Mouse (Mus musculus) midbrain, embryonic 15.5 days (tissue): ENCODE measurements around the gene Mypop. TPM values are rescaled to one million over a fixed set of nuclear protein-coding genes. Genes with fewer than 3 reads are reported as not detected.
A peak's percentile ranks its signal among the peaks of the same experiment; 100 is the strongest.

Experiments used
- ATAC-seq: fragments of 200-750 bp; cut with Nextera tagmentation; replicated peaks from 2 replicates; pipeline ENCODE4 v1.8.0; 2017; ENCODE audit warnings: moderate TSS enrichment
- H3K27ac ChIP-seq: fragments of 300-500 bp; sonication (generic); 2 replicates; pipeline ENCODE4 v1.5.1; 2015; ENCODE audit warnings: mild to moderate bottlenecking, inconsistent platforms
- H3K27me3 ChIP-seq: fragments of 300-500 bp; sonication (generic); replicated peaks from 2 replicates; pipeline ENCODE4 v1.6.1; 2015; ENCODE audit warnings: inconsistent platforms
- H3K36me3 ChIP-seq: fragments of 300-500 bp; sonication (generic); replicated peaks from 2 replicates; pipeline ENCODE4 v1.6.1; 2015; ENCODE audit warnings: inconsistent platforms
- H3K4me1 ChIP-seq: fragments of 300-500 bp; sonication (generic); 2 replicates; pipeline ENCODE4 v1.6.1; 2015; ENCODE audit warnings: inconsistent platforms
- H3K4me2 ChIP-seq: fragments of 300-500 bp; sonication (generic); 2 replicates; pipeline ENCODE4 v1.6.1; 2015; ENCODE audit warnings: inconsistent platforms, mild to moderate bottlenecking, moderate library complexity
- H3K4me3 ChIP-seq: fragments of 300-500 bp; sonication (generic); 2 replicates; pipeline ENCODE4 v1.5.1; 2015; ENCODE audit warnings: mild to moderate bottlenecking, inconsistent platforms
- H3K9ac ChIP-seq: fragments of 300-500 bp; sonication (generic); 2 replicates; pipeline ENCODE4 v1.6.1; 2015; ENCODE audit warnings: mild to moderate bottlenecking, inconsistent platforms
- H3K9me3 ChIP-seq: fragments of 300-500 bp; sonication (generic); 2 replicates; pipeline ENCODE4 v1.6.1; 2016; ENCODE audit warnings: inconsistent platforms
- WGBS: fragments of 180-500 bp; shearing (Covaris S2); methylation state at CpG from one replicate; pipeline ENCODE4 v1.1.7; 2015; ENCODE audit warnings: mixed read lengths; 5-methylcytosine and 5-hydroxymethylcytosine counted together
- polyA plus RNA-seq: library from polyadenylated mRNA; unstranded; fragments of >200 nt; fragmentation: Nextera tagmentation; extraction: Ambion mirVana; gene quantifications from 2 replicates; pipeline ENCODE4 v1.2.1, GENCODE M21; 2015

Gene Mypop
- polyA plus RNA-seq = 5.8 and 6.2 TPM in 2 replicates

DNA sequence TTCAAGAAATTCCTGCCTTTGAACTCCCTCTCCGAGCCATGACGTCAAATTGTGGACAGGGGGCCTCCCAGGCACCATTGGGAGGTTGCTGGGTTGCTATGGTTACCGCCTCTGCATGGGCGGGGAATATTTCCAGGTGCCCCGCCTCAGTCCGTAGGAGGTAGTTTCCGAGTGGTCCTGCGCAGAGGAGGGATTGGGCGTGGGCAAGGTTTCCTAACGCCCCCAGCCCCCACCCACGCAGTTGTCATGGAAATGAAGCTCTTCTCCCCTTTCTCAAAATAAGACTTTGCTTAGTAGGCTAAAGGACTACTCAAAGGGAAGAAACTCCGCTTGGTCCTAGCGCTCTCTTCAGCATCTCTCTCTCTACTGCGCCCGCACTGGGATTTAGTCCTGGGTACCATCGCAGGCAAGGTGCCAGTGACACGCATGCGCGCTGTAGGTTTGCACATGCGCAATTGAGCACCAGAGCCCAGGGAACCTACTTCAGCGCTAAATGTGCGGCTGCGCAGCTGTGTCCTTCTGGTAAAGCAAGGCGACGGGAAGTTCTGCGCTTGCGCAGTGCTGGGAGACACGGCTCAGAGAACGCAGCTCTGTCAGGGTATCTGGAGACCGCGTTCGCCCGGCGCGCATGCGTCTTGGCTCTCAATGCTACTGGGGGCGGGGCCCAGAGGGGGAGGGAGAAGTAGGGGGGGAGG lies at the start of gene Mypop:
Gene Mypop, plus strand, starts transcription at position 645 of the 695 bp plus-strand sequence.
- H3K4me3 ChIP-seq = peak within 1 kb of the TSS; percentile 61

DNA sequence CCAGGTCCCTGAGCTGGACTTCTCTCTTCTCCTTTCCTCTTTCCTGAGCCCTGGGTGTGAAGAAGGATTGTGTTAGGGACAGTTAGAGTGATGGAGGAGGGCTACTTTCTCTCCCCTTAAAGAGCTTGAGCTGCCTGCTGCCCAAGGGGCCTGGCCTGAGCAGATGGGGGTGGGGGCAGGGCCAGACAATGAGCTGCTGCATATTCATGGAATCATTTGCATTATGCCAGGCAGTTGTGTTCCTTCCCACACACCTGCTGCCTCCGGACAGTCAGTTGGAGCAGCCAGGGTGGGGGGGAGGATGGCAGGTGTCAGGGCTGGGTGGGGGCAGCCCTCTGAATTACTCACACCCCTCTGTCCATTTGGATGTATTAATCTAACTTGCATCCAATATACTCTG lies 48.7 kb upstream of the Mypop start:
- peak overlapping the region; percentile 62 for H3K27ac ChIP-seq
- H3K9ac ChIP-seq = no peak overlapping the region; the same call in 1 of the 2 replicates
- ATAC-seq = peak; percentile 50
- peaks cover 19% of the 10 kb centered on the region for H3K36me3 ChIP-seq
- 5% methylated on average over 1 of the region's 1 CpGs for WGBS
- H3K4me3 ChIP-seq = no peak overlapping the region
- peak overlapping the region; percentile 16 for H3K4me2 ChIP-seq
- H3K4me1 ChIP-seq = peaks cover 43% of the 10 kb centered on the region
- H3K9me3 ChIP-seq = no peaks in the 10 kb centered on the region
- H3K27me3 ChIP-seq = no peaks in the 10 kb centered on the region

More for the DNA sequence above, at the start of gene Mypop:
- under 1% methylated on average over 37 of the region's 37 CpGs for WGBS
- peak; percentile 93 for ATAC-seq
- H3K9ac ChIP-seq = peak within 1 kb of the TSS; percentile 73
- H3K4me1 ChIP-seq = peaks cover 46% of the 10 kb centered on the region
- peak within 1 kb of the TSS; percentile 87 for H3K27ac ChIP-seq
- no peaks in the 10 kb centered on the region for H3K36me3 ChIP-seq
- H3K4me2 ChIP-seq = peak within 1 kb of the TSS; percentile 91
- H3K9me3 ChIP-seq = no peaks in the 10 kb centered on the region
- H3K27me3 ChIP-seq = no peaks in the 10 kb centered on the region

- WGBS = 37% methylated on average over 9 of the region's 9 CpGs
- no peaks in the 10 kb centered on the region for H3K27me3 ChIP-seq
These were observed 48.2 kb upstream of the Mypop start for GRCm38 (mm10) chr7:18942815-18943214.

DNA sequence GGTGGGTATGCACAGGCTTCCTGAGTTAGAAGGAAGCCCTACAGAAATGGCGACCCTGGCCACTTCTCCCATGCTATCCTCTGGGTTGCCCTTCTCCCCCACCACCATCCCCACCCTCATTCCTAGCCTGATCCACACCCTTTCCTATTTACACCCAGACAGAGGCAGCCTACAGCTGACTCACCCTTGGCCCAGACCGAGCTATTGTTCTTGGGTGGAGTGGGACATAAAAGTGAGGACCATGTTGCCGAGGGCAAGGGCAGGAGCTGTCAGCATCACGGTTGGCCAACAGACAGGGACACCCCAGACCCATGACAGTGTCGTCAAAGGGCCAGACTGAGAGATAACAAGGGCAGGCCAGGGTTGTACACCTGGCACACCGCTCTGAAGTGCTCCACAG lies 42.9 kb upstream of the Mypop start:
- Histone ChIP-seq H3K9me3 (no peaks in the 10 kb centered on the region), H3K4me3 (no peak overlapping the region), H3K4me1 (peaks cover 51% of the 10 kb centered on the region), H3K27me3 (no peaks in the 10 kb centered on the region), H3K4me2 (no peak overlapping the region), H3K36me3 (peaks cover 23% of the 10 kb centered on the region), H3K9ac (0 out of 2 replicates have a peak overlapping the region, but pooled peaks have one; percentile 4), H3K27ac (peak overlapping the region; percentile 89)
- no peak for ATAC-seq
- 40% methylated on average over 6 of the region's 6 CpGs for whole genome bisulfite sequencing

More at GRCm38 (mm10) chr7:18942815-18943214, 48.2 kb upstream of the Mypop start:
- no peak overlapping the region for H3K4me2 ChIP-seq
- no peak overlapping the region for H3K4me3 ChIP-seq
- H3K9ac ChIP-seq = 0 out of 2 replicates have a peak overlapping the region, but pooled peaks have one; percentile 12
- peak overlapping the region; percentile 62 for H3K27ac ChIP-seq
- ATAC-seq = no peak
- H3K36me3 ChIP-seq = peaks cover 19% of the 10 kb centered on the region
- H3K4me1 ChIP-seq = peaks cover 42% of the 10 kb centered on the region
- no peaks in the 10 kb centered on the region for H3K9me3 ChIP-seq

DNA sequence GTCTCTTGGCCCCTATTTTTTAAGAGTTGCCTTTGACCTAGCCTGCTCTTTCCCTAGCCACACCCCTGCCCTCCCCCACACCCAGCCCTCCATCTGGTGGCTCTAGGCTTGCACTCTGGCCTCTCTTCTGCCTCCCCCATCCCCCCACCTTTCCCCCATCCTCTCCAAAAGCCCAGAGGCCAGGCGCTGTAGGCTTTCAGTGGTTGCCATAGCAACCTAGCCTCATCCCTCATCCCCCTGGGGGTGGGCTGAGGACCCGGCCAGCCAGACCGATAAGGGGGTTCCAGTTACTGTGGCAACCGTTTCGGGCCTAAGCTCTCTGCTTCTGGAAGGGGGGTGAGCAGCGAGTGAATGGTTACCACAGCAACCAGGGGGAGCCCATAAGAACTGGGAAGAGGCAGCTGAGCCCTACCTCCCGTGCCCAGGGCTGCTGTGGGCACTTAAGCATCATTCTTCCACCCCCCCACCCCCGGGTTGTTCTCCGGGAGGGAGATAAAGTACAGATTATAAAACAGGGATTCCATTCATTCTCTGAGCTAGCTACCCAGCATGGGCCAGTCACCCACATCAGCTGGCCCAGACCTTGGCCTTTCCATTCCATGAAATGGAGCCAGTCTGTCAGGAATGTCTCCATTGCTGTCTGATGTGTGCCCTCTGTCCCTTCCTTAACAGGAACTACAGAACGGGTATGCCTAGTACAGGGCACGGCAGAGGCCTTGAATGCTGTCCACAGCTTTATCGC lies 41.1 kb upstream of the Mypop start:
- Histone ChIP-seq H3K27me3 (no peaks in the 10 kb centered on the region), H3K36me3 (peaks cover 16% of the 10 kb centered on the region), H3K4me2 (peak overlapping the region; percentile 33), H3K9me3 (no peaks in the 10 kb centered on the region), H3K27ac (peak overlapping the region; percentile 89), H3K4me1 (peaks cover 46% of the 10 kb centered on the region), H3K9ac (peak overlapping the region; percentile 15; the same call in 1 of the 2 replicates), H3K4me3 (no peak overlapping the region)
- peak; percentile 92 for ATAC-seq
- WGBS = 4% methylated on average over 12 of the region's 12 CpGs

DNA sequence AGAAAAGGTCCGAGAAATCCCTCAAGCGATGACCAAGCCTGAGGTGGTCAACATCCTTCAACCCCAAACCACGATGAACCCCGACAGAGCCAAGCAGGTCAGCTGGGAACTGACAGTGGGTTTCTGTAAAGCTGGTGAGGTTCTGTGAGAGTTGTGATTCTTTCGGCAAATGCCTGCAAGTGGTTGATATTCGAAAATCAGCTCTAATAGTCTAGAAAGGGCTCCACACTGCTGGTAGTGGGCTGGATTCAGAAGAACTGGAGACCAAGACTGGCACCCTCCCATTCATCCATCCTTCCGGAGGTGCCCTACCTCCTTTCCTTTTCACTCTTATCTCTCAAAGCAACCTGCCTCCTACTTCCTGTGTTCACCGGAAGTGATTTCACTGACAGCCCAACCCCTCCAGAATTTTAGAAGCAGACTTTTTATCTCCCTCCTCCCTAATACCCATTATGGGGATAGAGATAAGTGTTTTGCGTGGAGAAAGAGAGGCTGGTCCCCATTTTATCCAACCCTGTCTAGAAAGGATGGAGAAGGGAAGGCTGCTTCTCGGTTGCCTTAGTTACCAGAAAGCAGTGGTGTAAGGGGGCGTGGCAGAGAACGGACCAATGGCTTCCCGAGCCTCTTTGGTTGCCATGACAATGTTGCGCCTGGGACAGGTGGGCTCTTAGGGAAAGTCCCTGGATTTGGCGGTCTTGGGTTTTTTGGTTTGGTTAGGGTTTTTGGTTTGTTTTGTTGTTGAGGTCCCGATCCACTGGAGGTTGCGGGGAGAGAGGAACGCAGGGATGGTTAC lies 40.3 kb upstream of the Mypop start:
- Histone ChIP-seq H3K9me3 (no peaks in the 10 kb centered on the region), H3K4me1 (peaks cover 46% of the 10 kb centered on the region), H3K27me3 (no peaks in the 10 kb centered on the region), H3K27ac (peak overlapping the region; percentile 89), H3K4me3 (no peak overlapping the region), H3K9ac (no peak overlapping the region; the same call in 1 of the 2 replicates), H3K4me2 (peak overlapping the region; percentile 33), H3K36me3 (peaks cover 15% of the 10 kb centered on the region)
- WGBS = 12% methylated on average over 18 of the region's 18 CpGs
- ATAC-seq = peak; percentile 61

DNA sequence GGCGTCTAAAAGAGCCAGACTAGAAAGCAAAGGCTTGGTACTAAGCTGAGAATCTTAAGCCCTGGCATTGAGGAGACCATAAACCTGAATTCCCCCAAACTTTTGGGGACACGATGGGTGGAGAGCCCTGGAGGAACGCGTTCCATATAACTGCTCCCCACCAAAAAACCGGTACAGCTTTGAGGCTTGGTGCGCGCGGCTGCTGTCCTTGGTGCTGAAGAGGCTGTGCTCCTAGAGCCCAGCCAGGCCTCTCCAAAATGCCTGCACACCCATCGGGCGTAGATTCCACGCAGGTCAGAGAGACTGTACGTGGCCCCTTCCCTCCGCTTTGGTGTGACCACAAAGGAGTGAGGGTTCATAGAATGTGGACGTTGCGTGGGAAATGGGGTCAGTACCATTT lies 39.6 kb upstream of the Mypop start:
- Histone ChIP-seq H3K27me3 (no peaks in the 10 kb centered on the region), H3K9me3 (no peaks in the 10 kb centered on the region), H3K36me3 (peaks cover 13% of the 10 kb centered on the region), H3K4me2 (peak overlapping the region; percentile 33), H3K4me1 (peaks cover 49% of the 10 kb centered on the region), H3K4me3 (no peak overlapping the region), H3K27ac (peak overlapping the region; percentile 89), H3K9ac (0 out of 2 replicates have a peak overlapping the region, but pooled peaks have one; percentile 9)
- 23% methylated on average over 15 of the region's 15 CpGs for WGBS
- no peak for ATAC-seq

GRCm38 (mm10) chr7:18957569-18958383 lies 33.3 kb upstream of the Mypop start:
- no peaks in the 10 kb centered on the region; the same call in 1 of the 2 replicates for H3K36me3 ChIP-seq
- H3K9ac ChIP-seq = peak overlapping the region; percentile 16; the same call in 1 of the 2 replicates
- no peaks in the 10 kb centered on the region for H3K27me3 ChIP-seq
- H3K9me3 ChIP-seq = no peaks in the 10 kb centered on the region
- H3K4me3 ChIP-seq = peak overlapping the region; percentile 27
- H3K4me2 ChIP-seq = peak overlapping the region; percentile 44
- 1% methylated on average over 102 of the region's 107 CpGs for WGBS
- H3K27ac ChIP-seq = peak overlapping the region; percentile 62
- ATAC-seq = peak; percentile 18
- H3K4me1 ChIP-seq = peaks cover 48% of the 10 kb centered on the region

DNA sequence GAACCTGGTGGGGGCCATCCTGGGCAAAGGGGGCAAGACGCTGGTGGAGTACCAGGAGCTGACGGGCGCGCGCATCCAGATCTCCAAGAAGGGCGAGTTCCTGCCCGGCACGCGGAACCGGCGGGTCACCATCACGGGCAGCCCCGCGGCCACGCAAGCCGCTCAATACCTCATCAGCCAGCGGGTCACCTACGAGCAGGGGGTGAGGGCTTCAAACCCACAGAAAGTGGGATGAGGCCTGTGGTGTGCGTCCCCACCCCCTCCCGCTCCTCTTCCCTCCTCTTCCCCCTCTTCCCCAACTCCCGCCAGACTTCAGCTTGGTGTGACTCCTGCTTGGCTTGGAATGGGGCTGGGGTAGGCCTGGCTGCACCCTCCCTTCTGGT lies 32.7 kb upstream of the Mypop start:
- Histone ChIP-seq H3K9me3 (no peaks in the 10 kb centered on the region), H3K4me2 (peak overlapping the region; percentile 44), H3K9ac (0 out of 2 replicates have a peak overlapping the region, but pooled peaks have one; percentile 6), H3K4me3 (peak overlapping the region; percentile 27), H3K27me3 (no peaks in the 10 kb centered on the region), H3K36me3 (no peaks in the 10 kb centered on the region; the same call in 1 of the 2 replicates), H3K27ac (peak overlapping the region; percentile 62; the same call in 1 of the 2 replicates), H3K4me1 (peaks cover 54% of the 10 kb centered on the region)
- WGBS = 9% methylated on average over 21 of the region's 21 CpGs
- 0 out of 2 replicates have a peak, but pooled peaks have one; percentile 1 for ATAC-seq

- Histone ChIP-seq H3K4me1 (peaks cover 63% of the 10 kb centered on the region), H3K27me3 (no peaks in the 10 kb centered on the region), H3K9me3 (no peaks in the 10 kb centered on the region), H3K36me3 (no peaks in the 10 kb centered on the region), H3K27ac (no peak overlapping the region), H3K4me2 (no peak overlapping the region), H3K9ac (no peak overlapping the region), H3K4me3 (no peak overlapping the region)
- ATAC-seq = no peak
- 71% methylated on average over 8 of the region's 8 CpGs for WGBS
These were observed 31.6 kb upstream of the Mypop start for GRCm38 (mm10) chr7:18959446-18959845.

GRCm38 (mm10) chr7:18962171-18962792 lies 28.8 kb upstream of the Mypop start:
- no peaks in the 10 kb centered on the region for H3K9me3 ChIP-seq
- ATAC-seq = no peak
- 5% methylated on average over 17 of the region's 17 CpGs for WGBS
- peaks cover 52% of the 10 kb centered on the region for H3K4me1 ChIP-seq
- H3K9ac ChIP-seq = peak overlapping the region; percentile 13
- H3K36me3 ChIP-seq = no peaks in the 10 kb centered on the region
- no peaks in the 10 kb centered on the region for H3K27me3 ChIP-seq
- no peak overlapping the region for H3K27ac ChIP-seq
- H3K4me3 ChIP-seq = peak overlapping the region; percentile 18
- peak overlapping the region; percentile 46 for H3K4me2 ChIP-seq
